Mouse (Mus musculus) midbrain, embryonic 13.5 days (tissue): Measurements from ENCODE around the gene Pfdn2. TPM values are rescaled to one million over a fixed set of nuclear protein-coding genes. Genes with fewer than 3 reads are reported as not detected.
"Not testable (repeated sequence)": the region's sequence is repeated elsewhere in the genome, so short reads cannot be mapped to it uniquely, and the experiment has no call there.

Experiments used
- ATAC-seq: fragments of 200-750 bp; cut with Nextera tagmentation; 2 replicates; pipeline ENCODE4 v1.8.0; 2017; ENCODE audit warnings: mild to moderate bottlenecking, moderate TSS enrichment, moderate library complexity
- H3K27ac ChIP-seq: fragments of 300-500 bp; sonication (generic); 2 replicates; pipeline ENCODE4 v1.5.1; 2015; ENCODE audit warnings: inconsistent platforms, mild to moderate bottlenecking, moderate library complexity
- H3K27me3 ChIP-seq: fragments of 300-500 bp; sonication (generic); 2 replicates; pipeline ENCODE4 v1.6.1; 2015; ENCODE audit warnings: mild to moderate bottlenecking, inconsistent platforms
- H3K36me3 ChIP-seq: fragments of 300-500 bp; sonication (generic); 2 replicates; pipeline ENCODE4 v1.6.1; 2015; ENCODE audit warnings: mild to moderate bottlenecking, inconsistent platforms
- H3K4me1 ChIP-seq: fragments of 300-500 bp; sonication (generic); replicated peaks from 2 replicates; pipeline ENCODE4 v1.6.1; 2015; ENCODE audit warnings: inconsistent platforms
- H3K4me2 ChIP-seq: fragments of 300-500 bp; sonication (generic); replicated peaks from 2 replicates; pipeline ENCODE4 v1.6.1; 2015; ENCODE audit warnings: moderate library complexity, mild to moderate bottlenecking, inconsistent platforms
- H3K4me3 ChIP-seq: fragments of 300-500 bp; sonication (generic); replicated peaks from 2 replicates; pipeline ENCODE4 v1.5.1; 2015; ENCODE audit warnings: mild to moderate bottlenecking, inconsistent platforms
- H3K9ac ChIP-seq: fragments of 300-500 bp; sonication (generic); replicated peaks from 2 replicates; pipeline ENCODE4 v1.6.1; 2015; ENCODE audit warnings: mild to moderate bottlenecking, inconsistent platforms
- H3K9me3 ChIP-seq: fragments of 300-500 bp; sonication (generic); 2 replicates; pipeline ENCODE4 v1.6.1; 2016; ENCODE audit warnings: mild to moderate bottlenecking, inconsistent platforms
- WGBS: fragments of 180-500 bp; shearing (Covaris S2); methylation state at CpG from one replicate; pipeline ENCODE4 v1.1.7; 2015; 5-methylcytosine and 5-hydroxymethylcytosine counted together
- polyA plus RNA-seq: library from polyadenylated mRNA; unstranded; fragments of >200 nt; fragmentation: Nextera tagmentation; extraction: Ambion mirVana; gene quantifications from 2 replicates; pipeline ENCODE4 v1.2.1, GENCODE M21; 2015

The Pfdn2 gene
- 166 and 177 TPM in 2 replicates for polyA plus RNA-seq

GRCm38 (mm10) chr1:171345225-171346094 is at the start of gene Pfdn2, which contains the start of gene Nit1:
Gene Pfdn2, plus strand, starts transcription at chr1:171345670.
Gene Nit1, minus strand, starts transcription at chr1:171345646.
- Histone ChIP-seq H3K4me2 (peak within 1 kb of the TSS; percentile 84), H3K4me3 (peak within 1 kb of the TSS; percentile 88), H3K4me1 (peaks cover 36% of the 10 kb centered on the region), H3K27me3 (no peaks in the 10 kb centered on the region), H3K9me3 (no peaks in the 10 kb centered on the region), H3K27ac (peak within 1 kb of the TSS; percentile 67), H3K9ac (peak within 1 kb of the TSS; percentile 85), H3K36me3 (peaks cover 34% of the 10 kb centered on the region)
- ATAC-seq, result peak; percentile 96
- under 1% methylated on average over 53 of the region's 53 CpGs for WGBS

DNA sequence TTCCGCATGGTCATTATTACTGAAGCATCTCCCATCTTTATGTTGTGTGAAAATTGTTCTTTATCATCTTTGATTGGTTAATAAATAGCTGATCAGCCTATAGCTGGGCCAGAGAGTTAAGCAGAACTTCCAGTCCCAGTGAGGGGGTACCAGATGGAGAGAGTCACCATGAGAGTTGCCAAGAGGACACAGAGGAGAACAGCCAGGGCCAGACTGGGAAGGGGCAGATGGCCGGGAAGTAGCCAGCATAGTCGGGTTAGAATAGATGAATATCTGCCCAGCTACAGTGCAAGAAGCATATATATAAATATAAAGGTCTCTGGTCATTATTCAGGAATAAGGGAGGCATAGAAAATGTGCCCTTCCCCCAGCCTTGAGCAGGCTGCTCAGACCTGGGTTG is 47.2 kb upstream of the Pfdn2 start:
- Histone ChIP-seq H3K9me3 (no peaks in the 10 kb centered on the region), H3K27ac (no peak overlapping the region), H3K9ac (no peak overlapping the region), H3K4me1 (peaks cover 8% of the 10 kb centered on the region), H3K4me2 (no peak overlapping the region), H3K27me3 (peaks cover 25% of the 10 kb centered on the region), H3K4me3 (no peak overlapping the region), H3K36me3 (no peaks in the 10 kb centered on the region)
- WGBS, result 67% methylated on average over 3 of the region's 3 CpGs
- ATAC-seq, result no peak

GRCm38 (mm10) chr1:171306157-171306556 is 39.3 kb upstream of the Pfdn2 start:
- not testable (repeated sequence) for H3K4me2 ChIP-seq, H3K4me1 ChIP-seq, H3K27ac ChIP-seq, ATAC-seq, H3K4me3 ChIP-seq, H3K36me3 ChIP-seq, H3K9me3 ChIP-seq, H3K9ac ChIP-seq, H3K27me3 ChIP-seq
- WGBS, result 70% methylated on average over 5 of the region's 5 CpGs

- H3K9me3 ChIP-seq, result no peaks in the 10 kb centered on the region
- H3K27me3 ChIP-seq, result no peaks in the 10 kb centered on the region; the same call in 1 of the 2 replicates
- H3K9ac ChIP-seq, result no peak overlapping the region
- H3K4me3 ChIP-seq, result no peak overlapping the region
- no peak for ATAC-seq
- H3K27ac ChIP-seq, result no peak overlapping the region
- no peaks in the 10 kb centered on the region for H3K4me1 ChIP-seq
- H3K36me3 ChIP-seq, result no peaks in the 10 kb centered on the region
- no peak overlapping the region for H3K4me2 ChIP-seq
- 81% methylated on average over 2 of the region's 2 CpGs for WGBS
Measured at GRCm38 (mm10) chr1:171309321-171309720, 36.1 kb upstream of the Pfdn2 start.

GRCm38 (mm10) chr1:171319748-171320147 is 25.7 kb upstream of the Pfdn2 start:
- no peak for ATAC-seq
- Histone ChIP-seq H3K36me3 (no peaks in the 10 kb centered on the region), H3K9ac (no peak overlapping the region), H3K27ac (no peak overlapping the region), H3K4me2 (no peak overlapping the region), H3K27me3 (no peaks in the 10 kb centered on the region), H3K4me3 (no peak overlapping the region), H3K4me1 (no peaks in the 10 kb centered on the region), H3K9me3 (no peaks in the 10 kb centered on the region)
- 14% methylated on average over 7 of the region's 7 CpGs for WGBS

DNA sequence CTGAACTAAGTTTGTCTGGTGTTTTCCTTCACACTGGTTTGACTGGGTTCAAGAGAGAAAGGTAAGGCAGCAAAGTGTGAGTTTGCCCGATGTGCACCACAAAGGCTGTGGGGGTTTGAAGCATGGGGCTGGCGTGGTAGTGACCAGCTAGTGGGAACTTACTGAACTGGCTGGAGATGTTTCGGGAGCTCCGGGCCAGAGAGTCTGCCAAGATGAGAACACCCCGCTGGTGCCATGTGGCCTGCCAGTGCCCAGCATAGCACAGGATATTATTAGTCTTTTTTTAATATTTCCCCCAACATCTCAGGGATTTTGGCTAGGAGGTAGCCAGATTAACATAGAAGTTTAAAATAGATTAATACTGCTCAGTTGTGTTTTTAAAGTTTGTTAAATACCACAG is 25.3 kb upstream of the Pfdn2 start:
- no peaks in the 10 kb centered on the region for H3K36me3 ChIP-seq
- H3K27me3 ChIP-seq, result no peaks in the 10 kb centered on the region
- no peaks in the 10 kb centered on the region for H3K9me3 ChIP-seq
- H3K4me1 ChIP-seq, result no peaks in the 10 kb centered on the region
- no peak overlapping the region for H3K4me3 ChIP-seq
- H3K9ac ChIP-seq, result no peak overlapping the region
- H3K4me2 ChIP-seq, result no peak overlapping the region
- H3K27ac ChIP-seq, result no peak overlapping the region
- 12% methylated on average over 5 of the region's 5 CpGs for WGBS
- ATAC-seq, result no peak

DNA sequence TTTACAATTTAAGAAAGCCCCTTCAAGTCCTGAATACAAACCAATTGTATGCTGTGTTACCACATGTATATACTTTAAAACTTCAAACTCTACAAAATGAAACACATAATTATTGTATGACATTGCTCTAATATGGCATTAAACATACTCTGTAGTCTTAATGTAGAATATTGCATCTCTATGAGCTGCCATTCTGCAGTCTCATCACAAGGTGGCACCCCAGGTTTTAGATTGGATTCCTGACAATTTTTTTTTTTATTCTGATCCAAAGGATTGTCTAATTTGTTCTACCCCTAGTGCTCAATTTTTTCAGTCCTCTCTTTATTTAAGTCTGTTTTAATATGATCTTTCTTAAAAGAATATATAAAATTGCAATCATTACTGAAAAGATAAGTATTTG is 24.1 kb upstream of the Pfdn2 start:
- no peak overlapping the region for H3K4me2 ChIP-seq
- no peak for ATAC-seq

DNA sequence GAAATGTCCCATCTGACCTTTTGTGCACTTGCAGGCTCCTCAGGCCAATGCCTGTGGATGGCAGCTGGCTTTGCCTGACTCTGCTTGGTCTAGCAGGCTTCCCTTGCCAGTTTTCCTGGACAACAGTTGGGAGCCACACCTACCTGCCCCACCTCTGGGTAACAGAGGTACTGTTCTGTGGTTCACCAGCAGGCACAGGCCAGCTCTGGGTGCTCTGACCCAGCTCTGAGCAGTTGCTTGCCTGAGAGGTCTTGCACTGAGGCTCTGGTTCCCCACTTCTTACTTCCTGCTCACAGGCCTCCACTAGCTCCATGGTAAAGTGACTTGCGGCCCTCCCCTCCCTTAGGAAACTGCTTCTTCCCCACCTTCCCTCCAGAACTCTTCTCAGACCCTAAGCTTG is 23.5 kb upstream of the Pfdn2 start:
- H3K4me1 ChIP-seq, result peaks cover 12% of the 10 kb centered on the region
- no peaks in the 10 kb centered on the region for H3K36me3 ChIP-seq
- H3K4me3 ChIP-seq, result no peak overlapping the region
- no peaks in the 10 kb centered on the region for H3K27me3 ChIP-seq
- H3K27ac ChIP-seq, result no peak overlapping the region
- no peak overlapping the region for H3K9ac ChIP-seq
- 83% methylated on average over 1 of the region's 1 CpGs for WGBS
- no peak overlapping the region for H3K4me2 ChIP-seq
- H3K9me3 ChIP-seq, result no peaks in the 10 kb centered on the region
- ATAC-seq, result peak; percentile 70; the same call in 1 of the 2 replicates

More for the DNA sequence above, 24.1 kb upstream of the Pfdn2 start:
- Histone ChIP-seq H3K27ac (no peak overlapping the region), H3K9me3 (no peaks in the 10 kb centered on the region), H3K36me3 (no peaks in the 10 kb centered on the region), H3K9ac (no peak overlapping the region), H3K4me1 (peaks cover 9% of the 10 kb centered on the region), H3K4me3 (no peak overlapping the region), H3K27me3 (no peaks in the 10 kb centered on the region)

DNA sequence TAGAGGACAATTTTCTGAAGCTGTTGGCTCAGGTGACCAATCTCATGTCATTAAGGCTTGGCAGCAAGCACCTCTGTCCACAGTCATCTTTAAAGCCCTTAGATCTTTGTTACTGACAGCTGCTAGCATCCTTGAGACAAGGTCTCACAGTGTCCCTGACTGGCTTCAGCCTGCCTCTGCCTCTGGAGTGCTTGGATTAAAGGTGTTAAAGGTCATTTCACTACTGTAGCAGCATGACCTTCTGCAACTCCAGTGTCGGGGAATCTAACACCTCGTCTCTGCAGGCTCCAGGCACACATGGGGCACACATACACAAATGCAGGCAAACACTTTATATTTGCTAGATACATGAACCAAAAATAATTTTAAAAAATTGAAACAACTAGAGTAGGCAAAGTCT is 19.9 kb upstream of the Pfdn2 start:
- H3K4me2 ChIP-seq, result no peak overlapping the region
- H3K27me3 ChIP-seq, result no peaks in the 10 kb centered on the region
- no peak overlapping the region for H3K4me3 ChIP-seq
- ATAC-seq, result no peak
- no peaks in the 10 kb centered on the region for H3K9me3 ChIP-seq
- peaks cover 32% of the 10 kb centered on the region for H3K4me1 ChIP-seq
- no peak overlapping the region for H3K27ac ChIP-seq
- no peak overlapping the region for H3K9ac ChIP-seq
- WGBS, result 89% methylated on average over 2 of the region's 2 CpGs
- H3K36me3 ChIP-seq, result no peaks in the 10 kb centered on the region

DNA sequence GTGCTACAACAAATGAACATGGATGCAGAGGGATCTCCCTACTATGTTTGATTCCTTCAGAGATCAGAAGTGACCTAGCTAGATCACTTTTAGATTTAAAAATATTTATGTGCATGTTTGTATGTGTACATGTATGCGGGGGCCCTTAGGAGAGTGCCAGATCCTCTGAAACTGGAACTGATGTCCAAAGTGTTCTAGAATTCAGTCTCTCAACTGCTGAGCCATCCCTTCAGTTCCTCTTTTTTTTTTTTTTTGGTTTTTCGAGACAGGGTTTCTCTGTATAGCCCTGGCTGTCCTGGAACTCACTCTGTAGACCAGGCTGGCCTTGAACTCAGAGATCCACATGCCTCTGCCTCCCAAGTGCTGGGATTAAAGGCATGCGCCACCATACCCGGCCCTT is 18.9 kb upstream of the Pfdn2 start:
- 89% methylated on average over 4 of the region's 4 CpGs for WGBS
- H3K27ac ChIP-seq, H3K4me3 ChIP-seq, H3K9ac ChIP-seq, H3K27me3 ChIP-seq, ATAC-seq, H3K9me3 ChIP-seq, H3K36me3 ChIP-seq, H3K4me2 ChIP-seq: not testable (repeated sequence)
- peaks cover 43% of the 10 kb centered on the region for H3K4me1 ChIP-seq

DNA sequence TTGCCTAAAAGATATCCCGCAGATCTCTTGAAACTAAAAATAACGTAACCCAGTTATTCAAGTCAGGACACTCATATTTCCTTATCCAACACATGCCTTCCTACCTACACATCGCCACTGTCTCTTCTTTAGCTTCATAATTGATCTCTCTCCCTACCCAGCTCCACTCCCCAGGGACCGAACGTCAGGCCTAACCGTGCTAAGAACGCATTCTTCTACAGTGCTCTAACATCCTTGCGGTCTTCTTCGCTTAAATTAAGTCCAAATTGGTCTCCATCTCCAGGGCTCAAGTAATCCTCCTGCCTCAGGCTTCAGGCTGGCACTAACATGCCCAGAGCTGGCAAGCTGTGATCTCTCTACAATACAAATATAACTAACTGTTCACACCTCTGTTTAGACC is 17.2 kb upstream of the Pfdn2 start:
- no peaks in the 10 kb centered on the region for H3K9me3 ChIP-seq
- H3K36me3 ChIP-seq, result peaks cover 9% of the 10 kb centered on the region; the same call in 1 of the 2 replicates
- peak overlapping the region; percentile 81 for H3K9ac ChIP-seq
- ATAC-seq, result 0 out of 2 replicates have a peak, but pooled peaks have one; percentile 0
- peak overlapping the region; percentile 72 for H3K4me2 ChIP-seq
- 34% methylated on average over 9 of the region's 9 CpGs for WGBS
- peak overlapping the region; percentile 85 for H3K4me3 ChIP-seq
- peak overlapping the region; percentile 98 for H3K27ac ChIP-seq
- no peaks in the 10 kb centered on the region for H3K27me3 ChIP-seq
- H3K4me1 ChIP-seq, result peaks cover 55% of the 10 kb centered on the region

DNA sequence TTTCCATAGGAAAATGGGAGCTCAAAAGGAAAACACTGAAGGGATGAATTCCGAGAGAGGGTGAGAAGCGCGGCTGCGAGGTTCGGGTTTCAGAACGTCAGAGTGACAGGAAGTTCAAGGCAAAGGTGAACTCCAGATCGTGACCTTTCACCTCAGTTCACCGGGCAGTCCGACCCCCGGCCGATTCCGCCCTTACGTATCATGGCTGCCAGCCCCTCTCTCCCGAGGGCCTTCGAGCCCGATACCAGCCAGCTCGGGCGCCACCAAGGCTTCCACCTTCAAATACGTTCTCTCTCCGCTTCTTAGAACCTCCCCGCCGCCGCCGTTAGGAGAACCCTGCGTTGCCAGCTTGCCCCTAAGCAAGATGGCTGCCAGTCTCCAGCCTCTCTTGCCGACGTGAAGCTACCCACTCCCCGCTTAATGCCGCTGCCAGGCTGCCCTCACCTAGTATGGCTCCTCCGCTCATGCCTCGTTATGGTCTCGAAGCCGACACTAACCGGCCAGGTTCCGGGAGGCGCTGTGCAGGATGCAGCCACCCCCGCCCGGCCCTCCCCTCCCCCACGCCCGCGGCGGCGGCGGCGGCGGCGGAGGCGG is 16.5 kb upstream of the Pfdn2 start, which contains the start of gene Dedd:
Gene Dedd, plus strand, starts transcription at position 307 of the 594 bp plus-strand sequence.
- H3K36me3 ChIP-seq, result peaks cover 12% of the 10 kb centered on the region; the same call in 1 of the 2 replicates
- no peaks in the 10 kb centered on the region for H3K9me3 ChIP-seq
- peak within 1 kb of the TSS; percentile 81 for H3K9ac ChIP-seq
- H3K4me2 ChIP-seq, result peak within 1 kb of the TSS; percentile 72
- no peaks in the 10 kb centered on the region for H3K27me3 ChIP-seq
- peak within 1 kb of the TSS; percentile 85 for H3K4me3 ChIP-seq
- peaks cover 61% of the 10 kb centered on the region for H3K4me1 ChIP-seq
- peak within 1 kb of the TSS; percentile 98 for H3K27ac ChIP-seq
- 0% methylated on average over 48 of the region's 48 CpGs for WGBS
- ATAC-seq, result peak; percentile 97
